Mouse (Mus musculus) ES-Bruce4 (cell line): ENCODE measurements around the gene 9530068E07Rik. TPM values are rescaled to one million over a fixed set of nuclear protein-coding genes. Genes with fewer than 3 reads are reported as not detected.

Source experiments
- H3K27ac ChIP-seq: 2 replicates; pipeline ENCODE4 v1.5.1; 2012; ENCODE audit warnings: low read length, inconsistent platforms; ENCODE audit not compliant: insufficient read depth
- H3K27me3 ChIP-seq: 2 replicates; pipeline ENCODE4 v1.6.1; 2012; ENCODE audit warnings: mild to moderate bottlenecking, low read length, inconsistent platforms; ENCODE audit not compliant: control insufficient read depth, poor library complexity, insufficient read depth, severe bottlenecking
- H3K36me3 ChIP-seq: 2 replicates; pipeline ENCODE4 v1.6.1; 2012; ENCODE audit warnings: inconsistent platforms, mild to moderate bottlenecking, low read length, moderate library complexity; ENCODE audit not compliant: control insufficient read depth, poor library complexity, insufficient read depth, severe bottlenecking
- H3K4me1 ChIP-seq: one replicate; pipeline ENCODE4 v1.8.1; 2011; ENCODE audit warnings: low read length; ENCODE audit not compliant: control insufficient read depth, insufficient read depth
- H3K4me3 ChIP-seq: 2 replicates; pipeline ENCODE4 v1.5.1; 2011; ENCODE audit warnings: low read depth, mild to moderate bottlenecking, low read length
- H3K9ac ChIP-seq: 2 replicates; pipeline ENCODE4 v1.6.1; 2012; ENCODE audit warnings: low read depth, mild to moderate bottlenecking, inconsistent platforms; ENCODE audit not compliant: poor library complexity, severe bottlenecking
- H3K9me3 ChIP-seq: replicated peaks from 2 replicates; pipeline ENCODE4 v1.6.1; 2012; ENCODE audit warnings: mild to moderate bottlenecking, low read length, inconsistent platforms; ENCODE audit not compliant: control insufficient read depth, poor library complexity, insufficient read depth, severe bottlenecking
- CTCF ChIP-seq: IDR thresholded peaks from one replicate; pipeline ENCODE4 v1.8.1; 2011; ENCODE audit warnings: low read depth, low read length
- EP300 ChIP-seq: IDR thresholded peaks from 2 replicates; pipeline ENCODE4 v1.6.1; 2011; ENCODE audit warnings: low read depth, low read length; ENCODE audit not compliant: insufficient read depth
- POLR2A ChIP-seq: IDR thresholded peaks from one replicate; pipeline ENCODE4 v1.8.1; 2011; ENCODE audit warnings: low read length; ENCODE audit not compliant: insufficient read depth
- polyA plus RNA-seq: library from polyadenylated mRNA; stranded (reverse); fragments of >200 nt; gene quantifications from 2 replicates; pipeline ENCODE4 v1.2.4, GENCODE M21; 2011; ENCODE audit warnings: low read depth; ENCODE audit not compliant: missing spikeins, insufficient read depth, insufficient read length

The 9530068E07Rik gene
- polyA plus RNA-seq, 1 experiment: 54.9 TPM

DNA sequence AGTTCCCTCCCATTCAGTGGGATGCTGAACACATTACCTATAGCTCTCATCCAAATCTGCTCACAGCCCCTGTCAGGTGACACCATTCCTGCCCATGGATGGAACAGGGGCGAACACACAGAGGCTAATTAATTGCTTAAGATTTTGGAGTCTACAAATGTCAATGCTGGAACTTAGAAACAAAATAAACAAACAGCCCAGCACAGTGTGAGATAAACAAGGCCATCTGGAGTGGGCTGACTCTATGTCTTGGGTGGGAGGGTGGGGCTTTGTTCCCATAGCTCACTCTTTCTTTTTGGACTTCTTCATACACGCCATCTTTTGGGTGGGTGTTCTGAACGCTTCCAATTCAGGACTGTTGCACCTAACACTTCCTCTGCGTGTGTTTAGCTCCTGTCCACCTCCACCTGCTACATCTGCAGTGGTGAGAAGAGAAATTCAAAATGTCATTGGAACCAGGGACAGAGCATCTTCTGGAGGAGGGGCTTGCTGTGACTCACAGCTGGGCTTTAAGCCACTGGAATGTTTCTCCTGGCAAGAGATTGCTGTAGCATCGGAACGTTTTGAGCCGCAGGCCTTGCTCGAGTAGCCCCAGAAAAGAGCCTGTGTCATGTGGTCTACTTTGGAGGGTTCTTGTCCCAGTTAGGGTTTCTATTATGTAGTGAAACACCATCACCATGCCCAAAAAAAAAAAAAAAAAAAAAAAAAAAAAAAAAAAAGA is 37.0 kb downstream of the 9530068E07Rik start:
- H3K9ac ChIP-seq: no peak overlapping the region
- no peaks in the 10 kb centered on the region for H3K27me3 ChIP-seq
- TF ChIP-seq POLR2A (no peak), CTCF (no peak)
- H3K9me3 ChIP-seq: no peaks in the 10 kb centered on the region
- no peaks in the 10 kb centered on the region for H3K4me1 ChIP-seq
- no peak overlapping the region for H3K4me3 ChIP-seq
- no peak overlapping the region for H3K27ac ChIP-seq
- H3K36me3 ChIP-seq: no peaks in the 10 kb centered on the region

GRCm38 (mm10) chr11:52433797-52434195 is 37.6 kb downstream of the 9530068E07Rik start:
- Histone ChIP-seq H3K4me3 (no peak overlapping the region), H3K27me3 (no peaks in the 10 kb centered on the region), H3K36me3 (no peaks in the 10 kb centered on the region), H3K4me1 (no peaks in the 10 kb centered on the region), H3K9ac (no peak overlapping the region), H3K27ac (no peak overlapping the region), H3K9me3 (no peaks in the 10 kb centered on the region)
- no peak for TF ChIP-seq CTCF
- no peak for TF ChIP-seq EP300
- no peak for TF ChIP-seq POLR2A

DNA sequence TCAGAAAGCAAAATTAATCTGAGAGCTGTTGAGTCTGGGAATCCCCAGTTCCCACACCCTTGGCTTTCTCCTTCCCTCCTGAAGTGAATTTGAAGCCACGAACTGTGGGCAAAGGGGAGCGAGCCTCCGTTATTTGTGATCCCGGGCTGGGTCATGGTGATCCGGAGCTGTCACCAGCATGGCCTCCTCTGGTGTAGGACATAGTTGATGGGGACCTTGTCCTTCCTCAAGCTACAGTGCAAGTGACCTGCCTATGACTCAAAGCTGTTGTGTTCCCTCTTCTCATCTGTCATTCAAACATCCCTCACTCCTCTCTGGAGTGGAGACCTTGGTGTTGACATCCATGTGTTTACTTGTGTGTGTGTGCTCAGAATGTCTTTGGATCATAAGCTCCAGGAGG is 39.2 kb downstream of the 9530068E07Rik start:
- no peaks in the 10 kb centered on the region for H3K27me3 ChIP-seq
- no peaks in the 10 kb centered on the region for H3K4me1 ChIP-seq
- no peak overlapping the region for H3K4me3 ChIP-seq
- H3K9ac ChIP-seq: no peak overlapping the region
- no peak overlapping the region for H3K27ac ChIP-seq
- H3K36me3 ChIP-seq: no peaks in the 10 kb centered on the region
- TF ChIP-seq EP300 (no peak), CTCF (no peak), POLR2A (no peak)
- H3K9me3 ChIP-seq: no peaks in the 10 kb centered on the region

GRCm38 (mm10) chr11:52437123-52437522 is 40.9 kb downstream of the 9530068E07Rik start:
- no peaks in the 10 kb centered on the region for H3K9me3 ChIP-seq
- H3K4me3 ChIP-seq: no peak overlapping the region
- TF ChIP-seq EP300 (no peak), POLR2A (no peak)
- no peaks in the 10 kb centered on the region for H3K27me3 ChIP-seq
- H3K36me3 ChIP-seq: no peaks in the 10 kb centered on the region
- H3K4me1 ChIP-seq: no peaks in the 10 kb centered on the region
- no peak overlapping the region for H3K27ac ChIP-seq
- no peak overlapping the region for H3K9ac ChIP-seq

DNA sequence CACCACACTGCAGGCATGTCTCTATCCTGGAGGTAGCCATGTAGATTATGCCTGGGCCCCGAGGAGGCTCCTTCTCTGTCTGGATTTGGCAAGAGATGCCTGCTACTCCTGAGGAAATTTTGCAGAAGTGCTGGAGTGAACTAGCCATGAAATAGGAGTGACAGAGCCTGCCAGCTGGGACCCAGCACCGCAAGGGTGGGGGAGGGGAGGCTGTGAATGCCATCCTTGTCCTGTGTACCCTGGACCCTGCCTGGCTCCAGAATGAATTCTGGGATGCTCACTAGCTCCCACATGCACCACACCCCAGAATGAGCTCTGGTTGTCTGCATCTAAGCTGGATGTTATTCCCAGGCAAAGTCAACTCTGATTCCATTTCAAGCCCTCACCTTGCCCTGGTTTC is 44.9 kb downstream of the 9530068E07Rik start:
- Histone ChIP-seq H3K27ac (no peak overlapping the region), H3K36me3 (no peaks in the 10 kb centered on the region), H3K27me3 (no peaks in the 10 kb centered on the region), H3K4me1 (no peaks in the 10 kb centered on the region), H3K4me3 (no peak overlapping the region), H3K9ac (no peak overlapping the region), H3K9me3 (no peaks in the 10 kb centered on the region)
- no peak for TF ChIP-seq POLR2A
- TF ChIP-seq EP300: no peak
- no peak for TF ChIP-seq CTCF

GRCm38 (mm10) chr11:52447242-52447641 is 51.0 kb downstream of the 9530068E07Rik start:
- TF ChIP-seq EP300: no peak
- no peak for TF ChIP-seq POLR2A
- no peak for TF ChIP-seq CTCF

More at GRCm38 (mm10) chr11:52447242-52447641, 51.0 kb downstream of the 9530068E07Rik start:
- Histone ChIP-seq H3K27me3 (no peaks in the 10 kb centered on the region), H3K36me3 (no peaks in the 10 kb centered on the region), H3K4me1 (no peaks in the 10 kb centered on the region), H3K9me3 (no peaks in the 10 kb centered on the region), H3K9ac (no peak overlapping the region), H3K27ac (no peak overlapping the region), H3K4me3 (no peak overlapping the region)
